Mouse (Mus musculus) bone marrow macrophage, adult 2 months (primary cell): ENCODE measurements at regions not wholly inside any gene's neighbourhood (a gene's known extent, or its start where the extent isn't known, plus 50 kb on each side); places are given as distances from the start of the nearest gene placed in this dataset.
A peak's percentile ranks its signal among the peaks of the same experiment; 100 is the strongest.

Source experiments
- H3K27ac ChIP-seq: 2 replicates; pipeline ENCODE4 v1.5.1; 2012; ENCODE audit warnings: low read depth, low read length; ENCODE audit not compliant: insufficient read depth
- H3K4me1 ChIP-seq: 2 replicates; pipeline ENCODE4 v1.6.1; 2012; ENCODE audit warnings: low read length; ENCODE audit not compliant: control insufficient read depth, insufficient read depth
- H3K4me3 ChIP-seq: 2 replicates; pipeline ENCODE4 v1.5.1; 2012; ENCODE audit warnings: mild to moderate bottlenecking, low read length, moderate library complexity; ENCODE audit not compliant: insufficient read depth
- CTCF ChIP-seq: IDR thresholded peaks from 2 replicates; pipeline ENCODE4 v1.5.1; 2012; ENCODE audit warnings: low read depth, mild to moderate bottlenecking, low read length, moderate library complexity
- POLR2A ChIP-seq: IDR thresholded peaks from 2 replicates; pipeline ENCODE4 v1.6.1; 2012; ENCODE audit warnings: mild to moderate bottlenecking, low read depth, low read length, borderline replicate concordance

- Histone ChIP-seq H3K27ac (no peak overlapping the region), H3K4me1 (peaks cover 8% of the 10 kb centered on the region), H3K4me3 (no peak overlapping the region)
- TF ChIP-seq POLR2A (no peak), CTCF (no peak)
Observed at GRCm38 (mm10) chr16:74528245-74528644, 116.6 kb upstream of the Robo2 start.

GRCm38 (mm10) chr16:74526521-74526920 is 114.9 kb upstream of the Robo2 start:
- H3K4me1 ChIP-seq = peaks cover 7% of the 10 kb centered on the region
- no peak overlapping the region for H3K27ac ChIP-seq
- TF ChIP-seq CTCF (no peak), POLR2A (no peak)
- no peak overlapping the region for H3K4me3 ChIP-seq

GRCm38 (mm10) chr16:74520501-74520900 is 108.9 kb upstream of the Robo2 start:
- no peak for TF ChIP-seq CTCF
- no peak for TF ChIP-seq POLR2A
- Histone ChIP-seq H3K4me3 (no peak overlapping the region), H3K27ac (no peak overlapping the region), H3K4me1 (no peaks in the 10 kb centered on the region)

GRCm38 (mm10) chr16:74517888-74518287 is 106.3 kb upstream of the Robo2 start:
- H3K27ac ChIP-seq = no peak overlapping the region
- no peak for TF ChIP-seq CTCF
- TF ChIP-seq POLR2A = no peak
- H3K4me1 ChIP-seq = no peaks in the 10 kb centered on the region
- H3K4me3 ChIP-seq = no peak overlapping the region

GRCm38 (mm10) chr16:74517374-74517773 is 105.7 kb upstream of the Robo2 start:
- Histone ChIP-seq H3K27ac (no peak overlapping the region), H3K4me1 (no peaks in the 10 kb centered on the region), H3K4me3 (no peak overlapping the region)
- TF ChIP-seq CTCF = no peak
- TF ChIP-seq POLR2A = no peak

GRCm38 (mm10) chr16:74514481-74514880 is 102.9 kb upstream of the Robo2 start:
- no peak for TF ChIP-seq CTCF
- no peak for TF ChIP-seq POLR2A
- no peak overlapping the region for H3K4me3 ChIP-seq
- H3K27ac ChIP-seq = no peak overlapping the region
- no peaks in the 10 kb centered on the region for H3K4me1 ChIP-seq

GRCm38 (mm10) chr16:74510383-74510782 is 98.8 kb upstream of the Robo2 start:
- Histone ChIP-seq H3K27ac (no peak overlapping the region), H3K4me1 (no peaks in the 10 kb centered on the region), H3K4me3 (no peak overlapping the region)
- no peak for TF ChIP-seq POLR2A
- no peak for TF ChIP-seq CTCF

GRCm38 (mm10) chr16:74509489-74509888 is 97.9 kb upstream of the Robo2 start:
- no peak for TF ChIP-seq POLR2A
- no peak for TF ChIP-seq CTCF
- Histone ChIP-seq H3K4me1 (peaks cover 5% of the 10 kb centered on the region), H3K27ac (no peak overlapping the region), H3K4me3 (no peak overlapping the region)

- TF ChIP-seq CTCF (no peak), POLR2A (no peak)
- Histone ChIP-seq H3K27ac (no peak overlapping the region), H3K4me3 (no peak overlapping the region), H3K4me1 (peaks cover 5% of the 10 kb centered on the region)
Observed at GRCm38 (mm10) chr16:74506719-74507118, 95.1 kb upstream of the Robo2 start.

- Histone ChIP-seq H3K4me1 (peaks cover 5% of the 10 kb centered on the region), H3K27ac (no peak overlapping the region), H3K4me3 (no peak overlapping the region)
- no peak for TF ChIP-seq POLR2A
- TF ChIP-seq CTCF = no peak
Observed at GRCm38 (mm10) chr16:74506173-74506709, 94.6 kb upstream of the Robo2 start.

- TF ChIP-seq POLR2A (no peak), CTCF (no peak)
- H3K4me3 ChIP-seq = no peak overlapping the region
- 0 out of 2 replicates have a peak overlapping the region, but pooled peaks have one; percentile 2 for H3K27ac ChIP-seq
- H3K4me1 ChIP-seq = peaks cover 5% of the 10 kb centered on the region
Observed at GRCm38 (mm10) chr16:74504426-74504825, 92.8 kb upstream of the Robo2 start.
